Mouse (Mus musculus) ES-Bruce4 (cell line): ENCODE data around the gene Ddx28. TPM values are rescaled to one million over a fixed set of nuclear protein-coding genes. Genes with fewer than 3 reads are reported as not detected.

Experiments used
- H3K27ac ChIP-seq: 2 replicates; pipeline ENCODE4 v1.5.1; 2012; ENCODE audit warnings: low read length, inconsistent platforms; ENCODE audit not compliant: insufficient read depth
- H3K27me3 ChIP-seq: 2 replicates; pipeline ENCODE4 v1.6.1; 2012; ENCODE audit warnings: mild to moderate bottlenecking, low read length, inconsistent platforms; ENCODE audit not compliant: control insufficient read depth, poor library complexity, insufficient read depth, severe bottlenecking
- H3K36me3 ChIP-seq: 2 replicates; pipeline ENCODE4 v1.6.1; 2012; ENCODE audit warnings: inconsistent platforms, mild to moderate bottlenecking, low read length, moderate library complexity; ENCODE audit not compliant: control insufficient read depth, poor library complexity, insufficient read depth, severe bottlenecking
- H3K4me1 ChIP-seq: one replicate; pipeline ENCODE4 v1.8.1; 2011; ENCODE audit warnings: low read length; ENCODE audit not compliant: control insufficient read depth, insufficient read depth
- H3K4me3 ChIP-seq: 2 replicates; pipeline ENCODE4 v1.5.1; 2011; ENCODE audit warnings: low read depth, mild to moderate bottlenecking, low read length
- H3K9ac ChIP-seq: 2 replicates; pipeline ENCODE4 v1.6.1; 2012; ENCODE audit warnings: low read depth, mild to moderate bottlenecking, inconsistent platforms; ENCODE audit not compliant: poor library complexity, severe bottlenecking
- H3K9me3 ChIP-seq: replicated peaks from 2 replicates; pipeline ENCODE4 v1.6.1; 2012; ENCODE audit warnings: mild to moderate bottlenecking, low read length, inconsistent platforms; ENCODE audit not compliant: control insufficient read depth, poor library complexity, insufficient read depth, severe bottlenecking
- CTCF ChIP-seq: IDR thresholded peaks from one replicate; pipeline ENCODE4 v1.8.1; 2011; ENCODE audit warnings: low read depth, low read length
- EP300 ChIP-seq: IDR thresholded peaks from 2 replicates; pipeline ENCODE4 v1.6.1; 2011; ENCODE audit warnings: low read depth, low read length; ENCODE audit not compliant: insufficient read depth
- POLR2A ChIP-seq: IDR thresholded peaks from one replicate; pipeline ENCODE4 v1.8.1; 2011; ENCODE audit warnings: low read length; ENCODE audit not compliant: insufficient read depth
- polyA plus RNA-seq: library from polyadenylated mRNA; stranded (reverse); fragments of >200 nt; gene quantifications from 2 replicates; pipeline ENCODE4 v1.2.4, GENCODE M21; 2011; ENCODE audit warnings: low read depth; ENCODE audit not compliant: missing spikeins, insufficient read depth, insufficient read length

Ddx28 gene
- polyA plus RNA-seq = 8.7 and 8.8 TPM in 2 replicates

DNA sequence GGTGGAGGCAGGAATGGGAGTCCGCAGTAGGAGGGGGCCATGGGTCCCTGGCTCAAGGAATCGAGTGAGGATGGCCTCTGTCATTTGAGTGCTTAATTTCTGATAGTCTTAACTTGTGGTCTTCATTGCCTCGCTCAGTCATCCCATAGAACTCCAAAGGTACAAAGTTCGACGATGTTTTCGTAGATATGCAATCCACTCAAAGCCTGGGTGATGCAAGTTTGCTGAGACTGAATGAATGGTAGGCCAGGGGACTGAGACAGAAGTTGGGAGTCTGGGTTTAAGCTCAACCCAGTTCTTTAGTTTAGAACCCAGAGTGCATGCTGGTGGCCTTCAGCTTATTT, at the start of gene Ddx28:
TSS of gene Ddx28 (minus strand) at position 240 of the 344 bp plus-strand sequence.
- Histone ChIP-seq H3K27me3 (no peaks in the 10 kb centered on the region), H3K27ac (peak within 1 kb of the TSS; percentile 5; the same call in 1 of the 2 replicates), H3K4me3 (peak within 1 kb of the TSS; percentile 93), H3K4me1 (no peaks in the 10 kb centered on the region), H3K9ac (peak within 1 kb of the TSS; percentile 77), H3K9me3 (no peaks in the 10 kb centered on the region), H3K36me3 (peaks cover 14% of the 10 kb centered on the region)
- TF ChIP-seq CTCF (no peak), EP300 (no peak), POLR2A (no peak)

GRCm38 (mm10) chr8:106060521-106060920, 48.8 kb upstream of the Ddx28 start:
- Histone ChIP-seq H3K4me1 (no peaks in the 10 kb centered on the region), H3K27ac (no peak overlapping the region), H3K9ac (peak overlapping the region; percentile 73), H3K36me3 (no peaks in the 10 kb centered on the region), H3K4me3 (no peak overlapping the region; the same call in 1 of the 2 replicates), H3K9me3 (no peaks in the 10 kb centered on the region), H3K27me3 (no peaks in the 10 kb centered on the region)
- TF ChIP-seq CTCF = no peak
- TF ChIP-seq POLR2A = no peak
- no peak for TF ChIP-seq EP300

DNA sequence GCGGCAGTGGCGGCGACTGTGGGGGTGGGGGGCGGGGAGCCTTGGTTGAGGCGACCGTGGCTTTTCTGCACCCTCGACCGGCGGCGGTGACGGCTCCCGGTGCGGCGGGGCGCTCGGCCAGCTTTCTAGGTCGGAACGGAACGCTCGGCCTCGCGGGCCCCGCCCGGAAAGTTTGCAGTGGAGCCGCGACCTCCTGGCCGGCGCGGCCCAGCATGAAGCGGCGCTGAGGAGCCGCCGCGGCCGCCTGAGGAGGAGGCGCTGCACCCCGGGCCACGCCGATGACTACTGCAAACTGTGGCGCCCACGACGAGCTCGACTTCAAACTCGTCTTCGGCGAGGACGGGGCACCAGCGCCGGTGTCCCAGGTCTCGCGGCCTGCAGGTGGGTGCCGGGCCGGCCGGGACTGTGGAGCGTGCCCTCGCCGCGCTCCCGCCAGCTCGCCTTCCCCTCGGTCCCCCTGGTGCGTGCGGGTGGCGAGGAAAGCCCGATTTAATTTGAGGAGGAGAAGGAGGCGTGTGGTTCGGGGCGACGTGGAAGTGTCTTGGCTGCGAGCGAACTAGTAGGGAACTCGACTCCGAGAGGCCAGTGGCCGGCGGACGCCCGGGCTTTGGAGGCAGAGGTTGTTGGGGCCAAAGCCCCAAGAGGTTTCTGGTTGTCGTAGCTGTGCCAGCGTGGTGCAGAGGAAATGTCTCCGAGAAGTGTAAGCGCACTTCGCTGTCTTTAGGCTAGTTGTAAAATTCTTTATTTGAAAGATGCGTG, 48.1 kb upstream of the Ddx28 start:
- no peaks in the 10 kb centered on the region for H3K36me3 ChIP-seq
- no peaks in the 10 kb centered on the region for H3K27me3 ChIP-seq
- peak overlapping the region; percentile 9; the same call in 1 of the 2 replicates for H3K27ac ChIP-seq
- H3K9ac ChIP-seq = peak overlapping the region; percentile 73
- H3K4me3 ChIP-seq = peak overlapping the region; percentile 69
- no peak for TF ChIP-seq EP300
- no peaks in the 10 kb centered on the region for H3K4me1 ChIP-seq
- no peaks in the 10 kb centered on the region for H3K9me3 ChIP-seq

- Histone ChIP-seq H3K27ac (peak within 1 kb of the TSS; percentile 90), H3K9me3 (no peaks in the 10 kb centered on the region), H3K27me3 (no peaks in the 10 kb centered on the region), H3K4me3 (peak within 1 kb of the TSS; percentile 84), H3K36me3 (no peaks in the 10 kb centered on the region), H3K4me1 (no peaks in the 10 kb centered on the region), H3K9ac (peak within 1 kb of the TSS; percentile 73)
- TF ChIP-seq CTCF (no peak), POLR2A (no peak), EP300 (no peak)
These were observed 47.3 kb upstream of the Ddx28 start, which contains the start of gene Nfatc3 for GRCm38 (mm10) chr8:106058731-106059612. Gene Nfatc3 (plus strand): TSS chr8:106058840.

GRCm38 (mm10) chr8:106056455-106056982, 44.8 kb upstream of the Ddx28 start:
- Histone ChIP-seq H3K4me3 (no peak overlapping the region), H3K9me3 (no peaks in the 10 kb centered on the region), H3K36me3 (peaks cover 9% of the 10 kb centered on the region; the same call in 1 of the 2 replicates), H3K9ac (no peak overlapping the region), H3K4me1 (no peaks in the 10 kb centered on the region), H3K27me3 (no peaks in the 10 kb centered on the region), H3K27ac (no peak overlapping the region)
- TF ChIP-seq EP300 = no peak
- no peak for TF ChIP-seq POLR2A
- TF ChIP-seq CTCF = no peak
